Mouse (Mus musculus) heart, embryonic 12.5 days (tissue): ENCODE results near the gene Scin. TPM values are rescaled to one million over a fixed set of nuclear protein-coding genes. Genes with fewer than 3 reads are reported as not detected.
A peak's percentile ranks its signal among the peaks of the same experiment; 100 is the strongest.

Source experiments
- ATAC-seq: fragments of 200-750 bp; cut with Nextera tagmentation; 2 replicates; pipeline ENCODE4 v1.8.0; 2017; ENCODE audit warnings: moderate TSS enrichment, moderate library complexity; ENCODE audit not compliant: insufficient number of reproducible peaks, low FRiP score
- H3K27ac ChIP-seq: fragments of 300-500 bp; sonication (generic); 2 replicates; pipeline ENCODE4 v1.5.1; 2016; ENCODE audit warnings: mild to moderate bottlenecking, moderate library complexity; ENCODE audit not compliant: poor library complexity, severe bottlenecking
- H3K27me3 ChIP-seq: fragments of 300-500 bp; sonication (generic); replicated peaks from 2 replicates; pipeline ENCODE4 v1.6.1; 2016; ENCODE audit warnings: mild to moderate bottlenecking, moderate library complexity
- H3K36me3 ChIP-seq: fragments of 300-500 bp; sonication (generic); 2 replicates; pipeline ENCODE4 v1.6.1; 2016; ENCODE audit warnings: mild to moderate bottlenecking, moderate library complexity
- H3K4me1 ChIP-seq: fragments of 300-500 bp; sonication (generic); replicated peaks from 2 replicates; pipeline ENCODE4 v1.6.1; 2016; ENCODE audit warnings: mild to moderate bottlenecking
- H3K4me2 ChIP-seq: fragments of 300-500 bp; sonication (generic); 2 replicates; pipeline ENCODE4 v1.6.1; 2016; ENCODE audit warnings: mild to moderate bottlenecking, moderate library complexity
- H3K4me3 ChIP-seq: fragments of 300-500 bp; sonication (generic); 2 replicates; pipeline ENCODE4 v1.5.1; 2016; ENCODE audit warnings: mild to moderate bottlenecking
- H3K9ac ChIP-seq: fragments of 300-500 bp; sonication (generic); 2 replicates; pipeline ENCODE4 v1.6.1; 2016; ENCODE audit warnings: mild to moderate bottlenecking, moderate library complexity
- H3K9me3 ChIP-seq: fragments of 300-500 bp; sonication (generic); replicated peaks from 2 replicates; pipeline ENCODE4 v1.6.1; 2016; ENCODE audit warnings: mild to moderate bottlenecking, moderate library complexity
- WGBS: fragments of 180-500 bp; shearing (Covaris S2); methylation state at CpG from one replicate; pipeline ENCODE4 v1.1.7; 2016; 5-methylcytosine and 5-hydroxymethylcytosine counted together
- polyA plus RNA-seq: library from polyadenylated mRNA; unstranded; fragments of >200 nt; fragmentation: Nextera tagmentation; extraction: Ambion mirVana; gene quantifications from 2 replicates; pipeline ENCODE4 v1.2.1, GENCODE M21; 2016

Gene Scin
- polyA plus RNA-seq, 1 experiment from 2014 or later, result 2.7 TPM

- Histone ChIP-seq H3K4me3 (no peak overlapping the region), H3K27me3 (0 out of 2 replicates have a peak, but pooled peaks cover 2% of the 10 kb centered on the region), H3K27ac (no peak overlapping the region), H3K9ac (no peak overlapping the region), H3K36me3 (no peaks in the 10 kb centered on the region), H3K4me1 (0 out of 2 replicates have a peak, but pooled peaks cover 5% of the 10 kb centered on the region), H3K4me2 (no peak overlapping the region), H3K9me3 (no peaks in the 10 kb centered on the region)
- WGBS, result 42% methylated on average over 2 of the region's 2 CpGs
- no peak for ATAC-seq
Observed at GRCm38 (mm10) chr12:40023918-40024317, 110.1 kb downstream of the Scin start.

DNA sequence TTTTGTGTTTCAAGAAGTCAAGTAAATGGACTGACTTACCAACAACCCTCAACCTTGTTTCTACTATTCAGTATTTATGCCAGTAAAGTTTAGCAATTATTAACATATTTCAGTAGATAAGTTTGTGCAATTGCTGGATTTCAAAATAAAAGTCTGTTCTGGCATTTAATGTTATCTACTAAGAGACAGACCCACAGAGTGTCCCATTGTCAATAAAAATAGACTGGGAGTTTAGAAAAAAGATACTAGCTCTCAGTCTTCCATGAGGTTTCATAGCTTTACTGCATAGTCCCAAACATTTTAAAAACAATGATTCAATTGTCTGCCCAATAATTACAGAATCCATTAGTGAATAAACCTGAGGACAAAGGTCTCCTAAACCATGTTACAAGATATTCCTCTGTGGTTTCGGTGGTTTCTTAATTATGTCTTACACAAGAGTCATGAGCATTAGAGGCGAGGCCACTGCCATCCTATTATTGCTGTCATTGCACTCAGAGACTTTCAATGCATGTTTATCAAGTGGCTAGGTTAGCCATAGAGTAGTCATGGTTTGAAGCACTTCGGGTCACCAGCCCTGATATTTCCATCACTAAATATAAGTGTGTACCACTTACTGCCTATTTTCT is 110.9 kb downstream of the Scin start:
- no peak for ATAC-seq
- Histone ChIP-seq H3K36me3 (no peaks in the 10 kb centered on the region), H3K4me2 (no peak overlapping the region), H3K9me3 (no peaks in the 10 kb centered on the region), H3K4me3 (no peak overlapping the region), H3K9ac (no peak overlapping the region), H3K27me3 (0 out of 2 replicates have a peak, but pooled peaks cover 3% of the 10 kb centered on the region), H3K27ac (no peak overlapping the region), H3K4me1 (0 out of 2 replicates have a peak, but pooled peaks cover 5% of the 10 kb centered on the region)
- 72% methylated on average over 3 of the region's 3 CpGs for WGBS

- H3K27me3 ChIP-seq, result 0 out of 2 replicates have a peak, but pooled peaks cover 3% of the 10 kb centered on the region
Observed at GRCm38 (mm10) chr12:40022344-40022743, 111.7 kb downstream of the Scin start.

GRCm38 (mm10) chr12:40017955-40018505 is 116.0 kb downstream of the Scin start:
- H3K4me3 ChIP-seq, result no peak overlapping the region
- H3K4me1 ChIP-seq, result peaks cover 13% of the 10 kb centered on the region
- H3K9ac ChIP-seq, result no peak overlapping the region
- no peak overlapping the region for H3K4me2 ChIP-seq
- no peaks in the 10 kb centered on the region for H3K36me3 ChIP-seq
- 0 out of 2 replicates have a peak, but pooled peaks cover 3% of the 10 kb centered on the region for H3K27me3 ChIP-seq
- WGBS, result 73% methylated on average over 6 of the region's 6 CpGs
- no peak for ATAC-seq
- H3K27ac ChIP-seq, result no peak overlapping the region
- H3K9me3 ChIP-seq, result no peaks in the 10 kb centered on the region

More at GRCm38 (mm10) chr12:40022344-40022743, 111.7 kb downstream of the Scin start:
- Histone ChIP-seq H3K9me3 (no peaks in the 10 kb centered on the region), H3K9ac (no peak overlapping the region), H3K36me3 (no peaks in the 10 kb centered on the region), H3K4me1 (0 out of 2 replicates have a peak, but pooled peaks cover 5% of the 10 kb centered on the region), H3K4me3 (no peak overlapping the region), H3K4me2 (no peak overlapping the region), H3K27ac (no peak overlapping the region)
- 89% methylated on average over 3 of the region's 3 CpGs for WGBS
- no peak for ATAC-seq

DNA sequence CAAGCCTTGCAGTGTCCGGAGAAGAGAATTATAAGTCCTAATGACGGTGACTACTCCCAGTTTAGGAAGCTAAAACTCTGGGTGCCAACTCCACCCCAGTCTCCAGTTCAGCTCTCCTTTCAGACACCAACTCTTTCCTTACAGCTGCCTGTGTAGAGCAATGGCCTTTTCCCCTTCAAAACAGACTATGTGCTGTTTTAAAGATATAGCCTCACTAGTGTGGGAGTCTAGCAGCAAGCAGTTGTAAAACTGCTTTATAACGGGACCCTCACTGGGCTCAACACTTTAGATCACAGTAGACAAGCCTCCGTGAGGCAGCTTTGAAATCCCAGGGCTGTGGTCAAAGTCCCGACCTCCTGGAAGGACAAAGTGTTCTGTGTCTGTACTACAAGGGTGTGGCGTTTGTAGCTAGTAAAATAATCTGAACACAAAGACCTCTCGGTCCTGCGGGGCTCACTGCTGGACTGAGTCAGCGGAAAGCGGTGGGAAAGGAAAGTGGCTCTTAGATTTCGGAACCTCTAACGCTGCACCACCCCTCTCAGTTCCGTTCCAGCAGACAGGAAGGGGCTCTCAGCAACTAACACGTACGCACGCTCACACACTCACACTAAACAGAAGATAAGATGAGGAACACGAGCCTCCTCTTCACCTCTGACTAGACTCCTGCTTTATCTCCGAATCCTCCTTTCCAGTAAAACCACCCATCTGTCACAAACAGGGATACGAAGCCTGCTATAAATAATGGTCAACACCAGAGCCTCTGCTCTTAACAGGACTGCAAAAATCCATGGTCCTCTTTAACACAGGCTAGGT is 117.2 kb downstream of the Scin start:
- H3K27me3 ChIP-seq, result 0 out of 2 replicates have a peak, but pooled peaks cover 3% of the 10 kb centered on the region
- peaks cover 13% of the 10 kb centered on the region for H3K4me1 ChIP-seq
- peak overlapping the region; percentile 49 for H3K4me3 ChIP-seq
- H3K4me2 ChIP-seq, result peak overlapping the region; percentile 65
- peak; percentile 85 for ATAC-seq
- H3K36me3 ChIP-seq, result no peaks in the 10 kb centered on the region
- no peaks in the 10 kb centered on the region for H3K9me3 ChIP-seq
- WGBS, result 8% methylated on average over 19 of the region's 19 CpGs
- peak overlapping the region; percentile 52 for H3K27ac ChIP-seq
- H3K9ac ChIP-seq, result peak overlapping the region; percentile 68

DNA sequence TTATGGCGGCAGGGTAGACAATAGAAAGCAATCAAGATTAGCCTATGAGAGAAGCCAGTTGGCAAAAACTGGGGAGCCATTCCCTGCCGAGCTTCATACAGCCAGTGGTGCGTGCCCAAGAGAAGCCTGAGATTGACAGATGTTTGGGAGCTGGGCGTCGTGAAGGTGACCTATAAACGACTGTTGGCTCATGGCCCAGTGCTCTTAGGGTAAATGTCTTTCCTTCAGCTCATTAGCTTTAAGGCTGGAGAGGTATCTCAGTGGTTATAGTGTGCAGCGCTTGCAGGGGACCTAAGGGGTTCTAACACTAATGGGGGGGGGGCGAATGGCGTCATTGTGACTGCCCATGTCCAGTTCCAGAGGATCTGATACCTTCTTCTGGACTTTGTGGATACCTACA is 118.0 kb downstream of the Scin start:
- WGBS, result 81% methylated on average over 9 of the region's 9 CpGs
- H3K27me3 ChIP-seq, result 0 out of 2 replicates have a peak, but pooled peaks cover 3% of the 10 kb centered on the region
- no peaks in the 10 kb centered on the region for H3K36me3 ChIP-seq
- H3K4me1 ChIP-seq, result peaks cover 11% of the 10 kb centered on the region
- no peak overlapping the region for H3K4me3 ChIP-seq
- no peak overlapping the region for H3K4me2 ChIP-seq
- no peak overlapping the region for H3K9ac ChIP-seq
- H3K27ac ChIP-seq, result no peak overlapping the region; the same call in 1 of the 2 replicates
- no peaks in the 10 kb centered on the region for H3K9me3 ChIP-seq
- ATAC-seq, result no peak

- no peaks in the 10 kb centered on the region for H3K36me3 ChIP-seq
- ATAC-seq, result no peak
- peaks cover 3% of the 10 kb centered on the region for H3K4me1 ChIP-seq
- WGBS, result 57% methylated on average over 2 of the region's 2 CpGs
- no peak overlapping the region for H3K27ac ChIP-seq
- H3K27me3 ChIP-seq, result no peaks in the 10 kb centered on the region
- H3K9ac ChIP-seq, result no peak overlapping the region
- H3K9me3 ChIP-seq, result no peaks in the 10 kb centered on the region
- H3K4me2 ChIP-seq, result no peak overlapping the region
- H3K4me3 ChIP-seq, result no peak overlapping the region
Observed at GRCm38 (mm10) chr12:40009866-40010265, 124.2 kb downstream of the Scin start.

Other genes with a start within 250 kb of the Scin start
- gene Arl4a, start 96.2 kb downstream of the Scin start, polyA plus RNA-seq, result 31.0 and 31.9 TPM in 2 replicates
- 28.4 and 28.7 TPM in 2 replicates for gene Lsmem1, start 65.3 kb upstream of the Scin start, polyA plus RNA-seq
- gene Ifrd1, start 114.3 kb upstream of the Scin start, polyA plus RNA-seq, result 115 and 118 TPM in 2 replicates